Mouse (Mus musculus): Measurements from ENCODE around the gene Dot1l. TPM values are rescaled to one million over a fixed set of nuclear protein-coding genes. Genes with fewer than 3 reads are reported as not detected.

Dot1l gene
- total RNA-seq, 2 experiments from 2014 or later: 59.1 to 66.7 TPM

GRCm38 (mm10) chr10:80756509-80756908 lies 1.5 kb downstream of the Dot1l start:
- intact Hi-C loops (cut with DNase I): no loop called here
- DNase-seq (ENCODE audit: low spot score in 2 of 2): no peak

GRCm38 (mm10) chr10:80756967-80757366 lies 2.0 kb downstream of the Dot1l start:
- DNase-seq (ENCODE audit: low spot score in 2 of 2): peak; percentile 56 to 64
- intact Hi-C loops (cut with DNase I): no loop called here

GRCm38 (mm10) chr10:80757717-80758116 lies 2.7 kb downstream of the Dot1l start:
- intact Hi-C loops (cut with DNase I): no loop called here
- DNase-seq (ENCODE audit: low spot score in 2 of 2): peak; percentile 61 to 69

- intact Hi-C loops (cut with DNase I): no loop called here
- no peak for DNase-seq (ENCODE audit: low spot score in 2 of 2)
Observed at GRCm38 (mm10) chr10:80758651-80759050, 3.6 kb downstream of the Dot1l start.

- intact Hi-C loops (cut with DNase I): no loop called here
- no peak for DNase-seq (ENCODE audit: low spot score in 2 of 2)
Observed at GRCm38 (mm10) chr10:80760596-80761524, 5.9 kb downstream of the Dot1l start.

GRCm38 (mm10) chr10:80761821-80762220 lies 6.8 kb downstream of the Dot1l start:
- DNase-seq (ENCODE audit: low spot score in 2 of 2): no peak
- intact Hi-C loops (cut with DNase I): no loop called here

GRCm38 (mm10) chr10:80763502-80763901 lies 8.5 kb downstream of the Dot1l start:
- intact Hi-C loops (cut with DNase I): no loop called here
- DNase-seq (ENCODE audit: low spot score in 2 of 2): no peak

GRCm38 (mm10) chr10:80765746-80766145 lies 10.7 kb downstream of the Dot1l start:
- DNase-seq (ENCODE audit: low spot score in 2 of 2): no peak
- intact Hi-C loops (cut with DNase I): no loop called here

GRCm38 (mm10) chr10:80766161-80766815 lies 11.3 kb downstream of the Dot1l start:
- intact Hi-C loops (cut with DNase I): no loop called here
- no peak for DNase-seq (ENCODE audit: low spot score in 2 of 2)

GRCm38 (mm10) chr10:80768365-80768764 lies 13.4 kb downstream of the Dot1l start:
- DNase-seq (ENCODE audit: low spot score in 2 of 2): no peak
- intact Hi-C loops (cut with DNase I): no loop called here

GRCm38 (mm10) chr10:80773816-80774215 lies 18.8 kb downstream of the Dot1l start:
- intact Hi-C loops (cut with DNase I): loop anchor here (2.0 kb wide), 1 partner anchor 25 kb away; no protein-coding TSS in a partner anchor

GRCm38 (mm10) chr10:80774549-80774948 lies 19.5 kb downstream of the Dot1l start:
- intact Hi-C loops (cut with DNase I): loop anchor here (2.0 kb wide), 1 partner anchor 26 kb away; no protein-coding TSS in a partner anchor
- DNase-seq (ENCODE audit: low spot score in 2 of 2): peak; percentile 92 to 97

More at GRCm38 (mm10) chr10:80773816-80774215, 18.8 kb downstream of the Dot1l start:
- DNase-seq (ENCODE audit: low spot score in 2 of 2): no peak

GRCm38 (mm10) chr10:80774981-80775380 lies 20.0 kb downstream of the Dot1l start:
- DNase-seq (ENCODE audit: low spot score in 2 of 2): no peak
- intact Hi-C loops (cut with DNase I): loop anchor here (2.0 kb wide), 1 partner anchor 26 kb away; no protein-coding TSS in a partner anchor

- DNase-seq (ENCODE audit: low spot score in 2 of 2): no peak
- intact Hi-C loops (cut with DNase I): loop anchor here (2.0 kb wide), 1 partner anchor 27 kb away; no protein-coding TSS in a partner anchor
Observed at GRCm38 (mm10) chr10:80775731-80776130, 20.7 kb downstream of the Dot1l start.

- intact Hi-C loops (cut with DNase I): no loop called here
- no peak for DNase-seq (ENCODE audit: low spot score in 2 of 2)
Observed at GRCm38 (mm10) chr10:80776358-80776869, 21.4 kb downstream of the Dot1l start.

GRCm38 (mm10) chr10:80777123-80777522 lies 22.1 kb downstream of the Dot1l start:
- intact Hi-C loops (cut with DNase I): no loop called here
- DNase-seq (ENCODE audit: low spot score in 2 of 2): no peak

GRCm38 (mm10) chr10:80779565-80779964 lies 24.6 kb downstream of the Dot1l start:
- DNase-seq (ENCODE audit: low spot score in 2 of 2): no peak
- intact Hi-C loops (cut with DNase I): no loop called here

- intact Hi-C loops (cut with DNase I): no loop called here
- DNase-seq (ENCODE audit: low spot score in 2 of 2): no peak
Observed at GRCm38 (mm10) chr10:80784302-80784701, 29.3 kb downstream of the Dot1l start.

GRCm38 (mm10) chr10:80784871-80785270 lies 29.9 kb downstream of the Dot1l start:
- intact Hi-C loops (cut with DNase I): no loop called here
- no peak for DNase-seq (ENCODE audit: low spot score in 2 of 2)

- intact Hi-C loops (cut with DNase I): no loop called here
- no peak for DNase-seq (ENCODE audit: low spot score in 2 of 2)
Observed at GRCm38 (mm10) chr10:80785963-80786362, 31.0 kb downstream of the Dot1l start.
